Comparison of ENCODE assay signal across 8 mouse cellular contexts in genomic region chr6:117840686-117841510, GRCm38 (mm10). TPM values are rescaled to one million over a fixed set of nuclear protein-coding genes. Genes with fewer than 3 reads are reported as not detected.
DNase-seq lines count a peak whose midpoint lies in the region; ATAC-seq lines count a peak whose summit lies in the region.

Gene Zfp637, plus strand, starts transcription at chr6:117841180.

- peak within 1 kb of the TSS; percentile 94 for H3K27ac ChIP-seq in hindbrain, embryonic 11.5 days (ENCODE audit: low read depth, low read length)

- no peaks in the 10 kb centered on the region for H3K27me3 ChIP-seq in hindbrain, embryonic 11.5 days (ENCODE audit: control insufficient read depth, insufficient read depth, low read length)

- peak within 1 kb of the TSS; percentile 100 for H3K9ac ChIP-seq in hindbrain, embryonic 11.5 days (ENCODE audit: low read depth, low read length)

- WGBS in hindbrain, embryonic 11.5 days: under 1% methylated on average over 66 of the region's 66 CpGs

- no peaks in the 10 kb centered on the region for H3K4me1 ChIP-seq in hindbrain, embryonic 11.5 days (replicated peaks; ENCODE audit: control insufficient read depth, insufficient read depth, low read length)

- H3K4me3 ChIP-seq in hindbrain, embryonic 11.5 days (ENCODE audit: low read depth, low read length): peak within 1 kb of the TSS; percentile 82

- peak; percentile 96 for ATAC-seq in hindbrain, embryonic 11.5 days (ENCODE audit: low FRiP score)

- H3K4me2 ChIP-seq in hindbrain, embryonic 11.5 days (replicated peaks; ENCODE audit: low read depth, low read length): peak within 1 kb of the TSS; percentile 60

- H3K36me3 ChIP-seq in hindbrain, embryonic 11.5 days (ENCODE audit: control insufficient read depth, insufficient read depth, low read length): peaks cover 10% of the 10 kb centered on the region; the same call in 1 of the 2 replicates

- H3K9me3 ChIP-seq in hindbrain, embryonic 11.5 days (ENCODE audit: control insufficient read depth, low read length): no peaks in the 10 kb centered on the region

- peak; percentile 97 for DNase-seq in Muller cell, postnatal 12 days (ENCODE audit: inconsistent ontology term)
- DNase-seq in cerebellum, adult 9-11 months: peak; percentile 92
- DNase-seq in frontal cortex, adult 2 months (ENCODE audit: extremely low spot score in 1 of 2, low spot score in 1 of 2): peak; percentile 88 to 95
- DNase-seq in hindbrain, embryonic 11.5 days (ENCODE audit: low spot score): peak; percentile 98
- DNase-seq in layer of hippocampus, postnatal 10 days (ENCODE audit: low spot score in 2 of 2): peak; percentile 92 to 96
- DNase-seq in lung, postnatal 10 days: peak; percentile 95
- DNase-seq in retina, adult 2 months (ENCODE audit: low read depth, low spot score): peak; percentile 73
- DNase-seq in thymus, postnatal 36 days: peak; percentile 91 to 93

RNA-seq across cellular contexts. Expression of gene Zfp637, which starts in this region (rescaled TPM):
- polyA plus RNA-seq in frontal cortex, adult 2 months (2012; rRNA removed): 62.5 and 63.4 TPM in 2 replicates
- polyA plus RNA-seq in hindbrain, embryonic 11.5 days (2014; fragmentation: Nextera tagmentation; extraction: Ambion mirVana): 132 and 136 TPM in 2 replicates
- 10 to 100 TPM; 55.3 to 63.8 TPM for total RNA-seq in layer of hippocampus, postnatal 10 days (2021)

Comparison
In these comparisons a context has a peak if more than half of its experiments do, and no peak if none do; other contexts are left out.
1. Peak in every context shown above with its lines: DNase-seq, ATAC-seq, H3K4me3 ChIP-seq and H3K27ac ChIP-seq.